Mouse (Mus musculus) testis, postnatal 10 days (tissue): ENCODE data around the gene Dad1.
A peak's percentile ranks its signal among the peaks of the same experiment; 100 is the strongest.

Experiments used
- DNase-seq: peaks from one replicate; pipeline ENCODE4 v3.0.0; 2021; ENCODE audit warnings: low spot score

Dad1 gene

DNA sequence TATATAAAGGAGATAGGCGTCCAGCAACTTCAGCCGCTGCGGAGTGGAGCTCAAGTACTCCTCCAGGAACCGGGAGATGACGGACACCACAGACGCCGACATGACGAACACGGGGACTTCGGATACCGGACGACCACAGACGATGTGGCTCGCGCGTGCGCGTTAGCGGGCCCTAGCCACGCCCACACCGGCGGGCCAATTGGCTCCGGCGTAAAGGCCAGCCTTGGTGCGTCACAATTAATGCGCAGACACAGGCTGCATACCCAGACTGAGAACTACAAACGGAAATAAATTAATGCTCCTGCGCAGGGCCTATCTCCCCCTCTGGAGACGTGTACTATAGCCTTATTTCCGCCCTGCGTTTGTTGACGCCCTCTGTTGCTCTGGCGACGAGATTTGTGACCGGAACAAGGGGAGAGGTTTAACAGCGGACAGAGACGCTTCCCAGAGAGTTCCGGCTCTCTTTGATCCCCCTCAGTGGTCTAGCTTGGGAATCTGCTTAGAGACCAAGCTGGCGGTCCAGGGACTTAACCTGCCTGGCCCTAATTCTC lies at the start of gene Dad1, which contains the start of gene Abhd4:
TSS of gene Dad1 (minus strand) at position 364 of the 551 bp plus-strand sequence.
TSS of gene Abhd4 (plus strand) at position 448 of the 551 bp plus-strand sequence.
- peak; percentile 99 for DNase-seq

DNA sequence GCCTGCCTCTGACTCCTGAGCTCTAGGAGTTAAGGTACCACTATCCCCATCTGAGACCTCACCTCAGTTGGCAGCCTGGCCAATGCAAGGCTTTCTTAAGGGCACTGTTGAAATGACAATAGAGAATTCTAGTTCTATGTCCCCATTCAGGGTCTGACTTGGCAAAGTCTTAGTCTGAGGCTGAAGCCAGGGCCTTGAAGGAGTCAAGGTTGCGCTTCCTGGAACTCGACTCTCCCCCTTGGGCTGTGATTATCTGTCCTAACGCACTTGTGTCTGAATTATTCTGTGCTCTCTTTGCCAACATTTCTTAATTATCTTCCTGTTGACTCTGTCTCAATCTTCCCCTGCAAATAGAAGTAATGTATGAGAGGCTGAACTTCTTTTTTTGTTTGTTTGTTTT lies 46.8 kb upstream of the Dad1 start:
- no peak for DNase-seq

DNA sequence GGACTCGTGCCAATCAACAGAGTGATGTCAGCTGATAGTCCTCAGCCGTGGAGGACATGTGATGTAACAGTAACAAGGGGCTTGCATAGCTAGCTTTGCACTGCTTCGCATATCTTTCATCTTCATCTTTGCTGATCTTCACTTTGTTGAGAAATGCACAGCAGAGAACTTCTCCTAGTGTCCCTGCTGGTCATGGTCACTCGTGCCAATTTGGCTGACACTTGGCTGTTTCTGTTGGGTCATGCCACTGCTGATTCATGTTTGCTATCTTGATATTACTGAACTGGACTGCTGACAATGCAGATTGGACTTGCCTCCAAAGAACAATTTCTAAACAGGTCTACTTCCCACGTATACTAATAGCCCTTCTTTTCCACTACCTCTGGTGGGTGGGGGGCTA lies 46.2 kb upstream of the Dad1 start:
- no peak for DNase-seq

DNA sequence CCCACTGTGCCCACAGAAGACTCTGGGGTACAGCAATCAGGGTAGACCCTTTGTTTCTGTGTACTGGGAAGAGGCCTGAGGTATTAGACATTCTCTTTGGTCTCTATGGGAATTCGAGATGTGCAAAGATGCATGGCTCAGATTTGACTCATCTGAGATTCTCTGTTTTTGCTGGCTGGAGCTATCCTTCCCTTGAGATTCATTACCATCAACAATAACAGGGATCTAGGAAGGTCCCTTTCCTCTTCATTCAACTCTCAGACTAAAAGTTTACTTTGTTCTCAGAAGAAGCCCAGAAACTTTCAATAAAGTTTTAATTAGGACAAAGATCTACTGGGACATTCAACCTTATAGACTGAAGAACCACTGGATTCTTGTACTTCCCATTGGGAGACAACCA lies 30.9 kb upstream of the Dad1 start, which contains the start of gene Olfr49:
TSS of gene Olfr49 (minus strand) at position 101 of the 400 bp plus-strand sequence.
- DNase-seq = no peak

DNA sequence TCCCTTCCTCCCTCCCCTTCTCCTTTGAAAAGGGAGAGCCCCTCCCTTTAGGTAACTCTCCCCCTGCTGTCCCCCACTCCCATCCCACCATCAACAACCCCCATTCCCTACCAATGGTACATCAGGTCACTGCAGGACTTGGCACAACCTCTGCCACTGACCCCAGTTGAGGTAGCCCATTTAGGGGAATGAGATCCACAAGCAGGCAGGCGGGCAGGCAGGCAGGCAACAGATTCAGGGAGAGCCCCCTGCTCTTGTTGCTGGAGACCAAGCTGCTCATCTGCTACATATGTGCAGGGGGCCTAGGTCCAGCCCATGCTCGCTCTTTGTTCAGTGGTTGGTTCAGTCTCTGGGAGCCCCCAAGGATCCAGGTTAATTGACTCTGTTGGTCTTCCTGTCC lies 22.5 kb upstream of the Dad1 start:
- DNase-seq = no peak

DNA sequence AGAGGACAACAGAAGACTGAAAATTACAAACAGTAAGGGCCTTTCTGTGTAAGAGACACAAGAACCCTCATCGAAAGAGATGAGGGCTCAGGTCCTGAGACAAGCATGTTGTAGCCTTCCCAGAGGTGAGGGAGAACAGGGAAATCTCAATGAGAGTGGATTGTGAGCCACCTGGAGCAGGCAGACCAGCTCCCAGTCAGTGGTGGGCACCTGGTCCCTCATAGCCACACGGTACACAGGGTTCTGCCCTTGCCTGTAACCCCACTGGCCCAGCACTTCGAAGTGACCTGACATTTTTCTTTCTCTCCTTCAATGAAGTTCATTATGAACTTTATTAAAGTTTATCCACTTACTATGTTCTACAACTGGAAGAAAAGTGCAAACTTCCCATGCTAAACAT lies 18.8 kb upstream of the Dad1 start:
- no peak for DNase-seq

DNA sequence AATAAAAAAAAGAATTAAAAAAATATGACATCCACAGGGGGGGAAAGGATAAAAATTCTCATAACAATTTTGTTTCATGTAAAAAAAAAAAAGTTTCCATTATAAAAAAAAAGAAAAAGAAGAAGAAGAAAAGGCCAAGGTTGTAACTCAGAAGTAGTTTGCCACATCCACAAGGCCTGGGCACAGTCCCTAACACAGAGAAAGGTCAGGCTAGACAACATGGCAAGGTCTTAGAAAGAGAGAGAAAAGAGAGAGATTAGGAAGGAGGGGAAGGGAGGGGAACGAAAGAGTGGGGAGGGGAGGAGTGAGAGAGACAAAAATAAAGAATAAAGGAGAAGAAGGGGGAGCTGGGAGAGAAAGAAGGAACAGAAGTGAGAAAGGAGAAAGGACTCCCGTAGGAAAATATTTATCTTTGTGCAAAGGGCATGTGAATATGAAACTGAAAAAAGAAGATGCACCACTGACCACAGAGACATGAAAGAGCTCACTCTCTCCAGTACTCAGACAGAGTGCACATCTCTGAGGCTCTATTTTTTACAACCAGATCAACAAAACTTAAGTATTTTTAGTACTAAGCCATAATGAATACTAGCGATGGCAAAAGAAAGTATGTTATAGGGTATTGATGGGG lies 18.2 kb upstream of the Dad1 start:
- no peak for DNase-seq

DNA sequence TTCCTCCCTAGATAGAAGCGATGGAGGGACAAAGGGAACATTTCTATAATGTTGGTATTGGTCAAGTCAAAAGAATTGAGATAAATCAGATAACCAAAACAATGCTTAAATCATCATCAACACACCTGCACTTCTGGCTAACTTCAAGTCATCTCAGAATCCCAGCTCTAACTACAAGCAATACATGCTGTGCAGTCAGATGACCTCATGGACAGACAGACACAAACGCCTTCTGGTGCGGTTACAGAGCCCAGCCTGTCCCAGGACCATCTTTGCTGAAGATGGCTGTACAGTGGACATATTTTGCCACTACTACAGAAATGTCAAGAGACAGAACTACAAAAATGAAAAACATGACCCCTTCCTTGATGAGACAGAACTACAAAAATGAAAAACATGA lies 16.5 kb upstream of the Dad1 start:
- no peak for DNase-seq

DNA sequence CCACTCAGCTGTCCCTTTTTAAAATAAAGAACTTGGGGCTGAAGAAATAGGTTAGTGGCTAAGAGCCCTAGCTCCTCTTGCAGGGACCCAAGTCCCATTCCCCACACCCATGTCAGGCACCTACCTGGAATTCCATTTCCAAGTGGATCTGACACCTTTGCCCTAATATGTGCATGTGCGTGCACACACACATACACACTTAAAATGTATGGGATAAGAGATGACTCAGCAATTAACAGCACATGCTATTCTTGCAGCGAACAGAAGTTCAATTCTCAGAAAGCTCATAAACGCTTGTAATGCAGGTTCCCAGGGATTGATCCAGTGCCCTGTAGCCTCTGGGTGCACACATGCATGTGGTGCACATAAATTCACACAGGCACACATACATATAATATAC lies 15.7 kb upstream of the Dad1 start:
- DNase-seq = no peak

DNA sequence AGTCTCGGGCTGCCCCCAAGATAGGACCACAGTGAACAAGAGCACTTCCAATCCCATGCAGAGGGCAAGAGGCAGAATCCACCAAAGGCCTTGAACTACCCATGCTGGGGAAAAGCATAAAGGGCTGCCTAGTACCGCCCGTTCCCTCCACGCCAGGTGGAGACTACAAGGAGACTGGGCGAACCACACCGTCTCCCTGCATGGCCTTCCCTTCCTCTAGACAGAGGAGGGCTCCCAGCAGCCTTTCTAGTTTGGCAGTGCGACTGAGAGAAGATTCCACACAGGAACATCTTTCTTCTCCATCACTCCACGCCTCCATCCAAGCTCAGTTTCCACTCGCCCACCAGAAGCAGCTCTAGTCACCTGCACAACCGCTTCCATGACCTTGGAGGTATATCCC lies 14.1 kb upstream of the Dad1 start:
- DNase-seq = no peak

DNA sequence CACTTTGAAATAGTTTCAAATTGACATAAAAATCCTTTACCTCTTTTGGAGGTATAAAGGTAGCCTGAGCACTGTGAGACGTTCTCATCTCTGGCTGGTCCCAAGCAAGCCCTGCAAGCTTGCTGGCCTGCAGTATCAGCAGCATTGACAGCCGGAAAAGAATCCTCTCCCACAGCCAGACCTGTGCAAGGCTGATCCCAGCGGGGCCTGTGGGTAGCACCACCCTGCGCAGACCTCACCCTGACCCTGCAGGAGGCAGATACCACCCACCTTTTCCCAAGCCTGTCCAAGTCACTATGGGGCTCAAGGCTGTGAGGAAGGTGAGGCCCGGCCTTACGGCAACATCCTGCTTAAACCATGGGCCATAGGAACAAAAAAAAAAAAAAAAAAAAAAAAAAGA lies 12.0 kb upstream of the Dad1 start:
- DNase-seq = no peak

DNA sequence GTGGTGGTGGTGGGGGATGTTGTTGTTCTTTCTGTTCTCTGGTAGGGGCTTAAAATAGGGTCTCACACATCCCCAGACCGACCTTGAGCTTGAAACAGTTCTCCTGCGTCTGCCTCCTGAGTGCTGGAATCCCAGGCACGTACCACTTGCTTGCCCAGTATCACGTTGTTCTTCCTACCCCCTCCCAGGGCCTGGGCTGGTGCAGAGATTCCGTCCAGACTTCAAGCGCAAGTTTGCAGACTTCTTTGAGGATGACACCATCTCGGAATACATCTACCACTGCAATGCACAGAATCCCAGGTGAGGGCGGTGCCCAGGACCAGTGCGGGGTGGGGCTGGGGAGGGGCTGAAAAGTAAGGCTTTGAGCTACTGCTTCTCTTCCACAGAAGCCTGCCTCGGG lies 11.2 kb upstream of the Dad1 start:
- DNase-seq = no peak

DNA sequence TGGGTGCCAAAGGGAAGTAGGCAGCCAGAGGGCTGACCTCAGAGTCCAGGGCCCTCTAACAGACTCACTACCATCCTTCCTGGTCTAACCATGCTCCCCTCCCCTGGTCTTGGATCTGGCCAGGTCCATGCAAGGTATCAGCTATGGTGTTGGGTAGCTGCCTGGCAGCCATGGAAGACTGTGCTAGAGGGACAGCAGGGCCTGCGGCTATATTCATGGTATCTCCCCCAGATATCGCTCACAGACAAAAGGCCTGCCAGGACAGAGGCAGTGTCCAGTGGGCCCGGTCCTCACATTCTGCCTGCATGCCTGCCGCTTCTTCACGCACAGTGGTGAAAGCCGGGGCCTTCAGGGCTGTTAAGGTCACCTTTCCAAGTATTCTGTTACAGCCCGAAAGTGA lies 10.3 kb upstream of the Dad1 start:
- DNase-seq = no peak

DNA sequence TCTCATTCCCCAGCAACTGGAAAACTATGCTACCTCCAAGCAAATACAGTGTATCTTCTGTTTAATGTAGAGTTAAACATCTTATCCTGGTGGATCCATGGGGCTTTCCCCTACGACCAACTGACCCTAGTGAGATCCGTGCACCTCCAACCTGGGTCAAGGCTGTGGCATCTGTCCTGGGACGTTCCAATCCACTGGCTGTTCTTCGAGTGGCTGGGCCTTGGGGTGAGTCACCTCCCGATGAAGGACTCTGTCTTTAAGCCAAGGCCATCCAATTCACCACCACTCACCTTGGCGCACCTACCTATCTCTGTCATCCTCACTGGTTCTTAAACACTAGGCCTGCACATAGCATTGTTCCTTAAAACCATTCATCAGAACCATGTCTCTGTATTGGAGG lies 9.2 kb upstream of the Dad1 start:
- no peak for DNase-seq

DNA sequence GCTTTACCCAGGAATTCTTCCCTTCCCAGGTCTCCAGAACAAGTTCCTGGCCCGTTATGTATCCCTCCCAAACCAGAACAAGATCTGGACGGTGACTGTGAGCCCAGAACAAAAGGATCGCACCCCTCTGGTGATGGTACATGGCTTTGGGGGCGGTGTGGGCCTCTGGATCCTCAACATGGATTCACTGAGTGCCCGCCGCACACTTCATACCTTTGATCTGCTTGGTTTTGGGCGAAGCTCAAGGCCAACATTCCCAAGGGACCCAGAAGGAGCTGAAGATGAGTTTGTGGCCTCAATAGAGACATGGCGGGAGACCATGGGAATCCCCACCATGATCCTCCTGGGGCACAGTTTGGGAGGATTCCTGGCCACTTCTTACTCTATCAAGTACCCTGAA lies 8.7 kb upstream of the Dad1 start:
- DNase-seq = no peak

DNA sequence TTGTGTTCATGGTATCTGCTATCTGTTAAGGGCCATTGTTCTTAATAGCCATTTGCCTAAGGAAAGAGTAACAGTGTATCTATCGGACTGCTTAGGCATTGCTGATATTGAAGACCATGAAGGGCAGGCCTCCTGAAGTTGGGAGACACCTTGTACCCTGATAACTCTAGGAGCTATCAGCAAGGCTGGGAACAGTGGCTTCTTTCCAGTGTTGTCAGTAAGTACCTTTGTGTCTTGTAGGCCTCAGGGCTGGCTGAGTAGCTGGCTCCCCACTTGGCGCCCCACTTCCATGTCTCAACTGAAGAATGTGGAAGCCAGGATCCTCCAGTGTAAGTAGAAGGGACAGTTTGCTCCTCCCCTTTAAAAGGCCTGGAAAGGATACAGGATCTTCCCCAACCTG lies 7.5 kb upstream of the Dad1 start:
- DNase-seq = no peak

DNA sequence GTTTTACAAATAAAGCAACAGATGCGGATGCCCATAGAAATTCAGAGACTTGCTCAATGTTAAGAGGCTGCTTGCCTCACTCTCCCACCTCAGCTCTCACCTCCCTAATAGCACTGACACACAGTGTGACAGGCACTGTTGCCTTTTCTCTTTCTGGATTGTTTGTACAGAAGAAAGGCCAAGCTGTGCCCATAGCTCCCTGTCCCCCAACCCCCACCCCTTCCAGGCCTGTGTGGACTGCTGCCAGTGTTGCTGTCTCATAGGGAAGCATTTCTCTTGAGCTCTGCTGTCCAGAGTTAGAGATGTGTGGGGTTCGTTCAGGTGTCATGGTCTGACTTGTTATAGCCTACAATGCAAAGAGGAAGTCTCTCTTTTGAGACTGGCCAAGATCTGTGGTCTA lies 6.3 kb upstream of the Dad1 start:
- peak; percentile 74 for DNase-seq

DNA sequence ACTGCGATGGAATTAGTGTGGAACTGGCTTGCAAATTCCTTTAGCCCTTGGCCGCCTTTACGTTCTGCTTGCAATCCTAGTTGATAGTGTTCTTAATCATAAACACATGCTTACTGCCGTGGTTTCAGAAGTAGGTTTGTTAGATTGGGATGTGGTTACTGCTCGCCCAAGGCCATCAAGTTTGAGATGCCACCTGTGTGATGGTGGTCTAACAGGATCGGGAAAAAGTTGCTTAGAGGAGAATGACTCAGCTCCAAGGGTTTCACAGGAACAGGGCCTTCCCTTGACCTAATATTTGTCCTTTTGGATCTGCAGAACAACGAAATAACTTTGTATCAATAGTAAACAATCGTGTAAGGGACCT lies 5.8 kb upstream of the Dad1 start:
- DNase-seq = no peak

DNA sequence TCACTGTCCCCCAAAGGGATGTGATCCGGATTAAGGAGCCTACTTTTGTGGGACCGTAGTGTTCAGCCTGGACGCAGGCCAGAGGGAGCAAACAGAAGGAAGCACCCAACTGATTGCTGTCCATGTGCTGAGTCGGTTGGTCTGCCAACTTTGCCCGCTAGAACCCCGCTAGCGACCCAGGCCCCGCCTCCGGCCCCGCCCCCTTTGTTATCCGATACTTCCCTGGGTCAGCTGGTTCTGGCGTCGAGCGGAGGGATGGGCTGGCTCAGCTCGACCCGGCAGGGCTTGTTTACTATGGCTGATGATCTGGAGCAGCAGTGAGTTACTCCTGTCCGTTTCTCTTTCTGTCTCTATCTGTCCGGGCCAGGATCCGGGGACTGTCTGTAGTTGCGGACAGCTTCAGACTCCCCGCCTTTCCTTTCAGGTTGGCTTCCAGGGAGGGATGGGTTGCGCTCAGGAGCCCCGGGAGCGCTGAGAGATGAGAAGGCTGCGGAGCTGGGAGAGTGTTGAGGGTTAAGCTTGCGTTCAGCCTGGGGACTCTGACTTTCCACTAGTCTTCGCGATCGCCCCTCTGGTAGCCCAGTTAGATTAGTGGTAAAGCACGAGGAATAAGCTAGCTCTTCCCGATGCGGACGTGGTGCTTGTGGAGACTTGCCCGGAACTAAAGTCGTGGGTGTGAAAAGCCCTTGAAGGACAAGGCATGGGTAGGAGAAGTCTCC lies 5.3 kb upstream of the Dad1 start:
- DNase-seq = peak; percentile 99

DNA sequence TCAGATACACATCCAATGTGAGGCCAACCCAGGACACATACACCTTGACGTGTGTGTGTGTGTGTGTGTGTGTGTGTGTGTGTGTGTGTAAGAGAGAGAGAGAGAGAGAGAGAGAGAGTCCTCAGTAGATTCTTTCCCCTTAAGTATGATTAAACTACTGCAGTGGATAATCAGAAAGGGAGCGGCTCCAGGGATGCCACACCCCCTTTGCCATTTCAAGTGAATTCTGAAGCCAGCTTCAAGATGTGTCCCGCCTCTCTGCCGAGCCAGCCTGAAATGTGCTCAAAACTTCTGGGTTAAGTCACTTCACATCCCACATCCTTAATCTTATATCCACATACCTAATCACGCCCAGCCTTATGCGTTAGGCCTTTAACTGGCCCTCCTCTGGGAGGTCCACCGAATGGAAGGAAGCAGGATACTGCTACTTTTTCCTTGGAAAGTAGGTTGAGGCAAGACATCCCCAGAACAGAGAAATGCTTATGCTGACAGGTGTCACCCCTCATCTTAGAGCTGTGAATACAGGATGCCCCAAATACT lies 4.3 kb upstream of the Dad1 start:
- DNase-seq = peak; percentile 35

DNA sequence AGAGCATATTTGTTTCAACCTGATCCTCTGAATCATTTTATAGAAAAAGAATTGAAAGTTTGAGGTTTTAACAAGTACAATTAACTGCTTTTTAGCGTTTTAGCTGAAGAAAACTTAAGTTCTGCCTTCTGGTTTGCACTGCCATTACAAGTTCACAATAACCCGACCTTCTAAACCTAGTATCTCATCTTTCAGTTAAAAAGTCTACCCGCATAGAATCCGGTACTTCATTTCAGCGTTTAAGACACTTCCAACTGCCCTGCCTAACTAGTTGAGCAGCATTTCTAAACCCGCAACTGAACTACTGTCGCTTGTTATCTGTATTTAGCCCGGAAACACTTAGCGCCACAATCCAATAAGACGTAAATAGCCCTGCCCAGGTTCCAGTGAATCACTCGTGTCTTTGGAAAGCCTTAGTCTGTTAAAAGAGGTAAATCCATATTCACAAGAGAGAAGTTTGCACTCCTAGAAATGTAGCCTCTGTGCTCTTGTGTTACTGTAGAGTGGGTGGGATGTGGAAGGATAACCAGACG lies 832 bp upstream of the Dad1 start:
- DNase-seq = no peak

DNA sequence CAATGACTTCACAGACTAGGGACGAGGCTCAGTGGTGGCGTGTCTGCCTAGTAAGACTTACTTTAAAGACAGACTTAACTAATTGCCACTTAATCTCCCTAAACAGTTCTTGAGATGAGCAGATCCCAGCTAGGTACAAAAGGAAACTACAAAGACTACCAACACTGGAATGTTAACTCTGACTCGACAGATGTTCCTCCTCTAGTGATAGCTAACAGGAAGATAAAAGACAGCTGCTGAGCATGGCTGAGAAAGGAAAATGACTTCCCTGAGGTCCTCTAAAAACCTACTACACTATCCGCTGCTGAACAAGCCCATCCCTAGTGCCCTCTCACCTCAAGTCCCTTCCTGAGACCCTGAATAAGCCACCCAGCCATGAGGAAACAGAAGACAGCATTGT lies 3.8 kb downstream of the Dad1 start:
- DNase-seq = no peak

DNA sequence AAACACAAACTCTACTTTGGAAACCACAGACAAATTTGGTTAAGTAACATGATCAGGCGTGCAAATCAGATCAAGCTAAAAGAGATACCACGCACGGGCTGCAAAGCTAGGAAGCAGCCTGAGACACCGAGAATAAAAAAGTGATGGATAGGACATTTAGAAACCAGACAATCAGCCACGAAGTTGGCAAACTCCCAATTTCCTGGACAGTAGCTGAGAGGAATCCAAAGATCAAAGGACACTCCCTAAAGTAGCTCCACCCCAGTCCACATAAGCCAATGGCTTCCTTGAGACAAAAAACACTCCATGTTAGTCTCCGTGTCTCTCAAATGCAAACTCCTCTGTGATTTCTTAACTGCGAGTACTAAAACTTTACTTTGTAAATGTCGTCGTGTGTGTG lies 4.6 kb downstream of the Dad1 start:
- DNase-seq = no peak
